Mouse (Mus musculus) G1E (cell line): ENCODE measurements around the gene Sema3b.

ENCODE experiments used
- CTCF ChIP-seq: IDR thresholded peaks from 2 replicates; pipeline ENCODE4 v1.5.1; 2012; ENCODE audit warnings: low read depth, low read length, inconsistent platforms, mixed read lengths
- GATA1 ChIP-seq: IDR thresholded peaks from 2 replicates; pipeline ENCODE4 v1.6.1; 2012; ENCODE audit warnings: borderline replicate concordance, low read length, inconsistent platforms, mixed read lengths
- TAL1 ChIP-seq: conservative IDR thresholded peaks from 2 replicates; pipeline ENCODE4 v1.6.1; 2012; ENCODE audit warnings: low read depth, low read length, inconsistent platforms, mixed read lengths

GRCm38 (mm10) chr9:107624951-107625350 is 15.9 kb upstream of the Sema3b start:
- TF ChIP-seq CTCF = no peak
- TF ChIP-seq GATA1 = no peak
- no peak for TF ChIP-seq TAL1
